Mouse (Mus musculus): ENCODE measurements around the gene Sarnp. TPM values are rescaled to one million over a fixed set of nuclear protein-coding genes. Genes with fewer than 3 reads are reported as not detected.

Gene Sarnp
- 223 and 227 TPM in 2 replicates for polyA plus RNA-seq (2014; fragmentation: Nextera tagmentation; extraction: Ambion mirVana)

- no peak for TF ChIP-seq CTCF (IDR thresholded peaks at IDR 0.05; ENCODE audit: low read depth)
- H3K36me3 ChIP-seq (ENCODE audit: insufficient read depth) = peaks cover 68% of the 10 kb centered on the region
- DNase-seq (no peak), ATAC-seq (ENCODE audit: insufficient read depth) (no peak)
- H3K4me2 ChIP-seq = no peak within 1 kb of the TSS
- no peak within 1 kb of the TSS for H3K9ac ChIP-seq
- 86% methylated on average over 13 of the region's 13 CpGs for WGBS
- H3K9me3 ChIP-seq (ENCODE audit: low read depth, low read length) = no peaks in the 10 kb centered on the region
- H3K27me3 ChIP-seq (ENCODE audit: insufficient read depth, low read length) = no peaks in the 10 kb centered on the region
- no peak within 1 kb of the TSS for H3K27ac ChIP-seq (ENCODE audit: low read depth)
- no peaks in the 10 kb centered on the region for H3K4me1 ChIP-seq (ENCODE audit: insufficient read depth)
- H3K4me3 ChIP-seq (ENCODE audit: low read depth, low read length) = no peak within 1 kb of the TSS
These were observed at the start of gene Sarnp for GRCm38 (mm10) chr10:128817033-128817432. TSS of gene Sarnp (plus strand) at chr10:128817333.

- Histone ChIP-seq H3K4me1 (ENCODE audit: insufficient read depth) (no peaks in the 10 kb centered on the region), H3K9ac (no peak overlapping the region), H3K36me3 (ENCODE audit: insufficient read depth) (0 out of 2 replicates have a peak, but pooled peaks cover 4% of the 10 kb centered on the region), H3K4me3 (ENCODE audit: low read depth, low read length) (no peak overlapping the region), H3K9me3 (ENCODE audit: low read depth, low read length) (no peaks in the 10 kb centered on the region), H3K27me3 (ENCODE audit: insufficient read depth, low read length) (no peaks in the 10 kb centered on the region), H3K27ac (ENCODE audit: low read depth) (no peak overlapping the region), H3K4me2 (no peak overlapping the region)
- 75% methylated on average over 2 of the region's 2 CpGs for WGBS
- ATAC-seq (ENCODE audit: insufficient read depth) (no peak), DNase-seq (peak; percentile 24)
- peak; percentile 40; the same call in 1 of the 2 replicates for TF ChIP-seq CTCF (IDR thresholded peaks at IDR 0.05; ENCODE audit: low read depth)
These were observed 44.2 kb upstream of the Sarnp start for GRCm38 (mm10) chr10:128772895-128773294.

GRCm38 (mm10) chr10:128773685-128774084 lies 43.4 kb upstream of the Sarnp start:
- Histone ChIP-seq H3K27ac (ENCODE audit: low read depth) (no peak overlapping the region), H3K4me2 (no peak overlapping the region), H3K9me3 (ENCODE audit: low read depth, low read length) (no peaks in the 10 kb centered on the region), H3K36me3 (ENCODE audit: insufficient read depth) (no peaks in the 10 kb centered on the region), H3K4me3 (ENCODE audit: low read depth, low read length) (no peak overlapping the region), H3K4me1 (ENCODE audit: insufficient read depth) (peaks cover 3% of the 10 kb centered on the region; the same call in 1 of the 2 replicates), H3K27me3 (ENCODE audit: insufficient read depth, low read length) (no peaks in the 10 kb centered on the region), H3K9ac (no peak overlapping the region)
- DNase-seq = peak; percentile 44
- TF ChIP-seq CTCF (IDR thresholded peaks at IDR 0.05; ENCODE audit: low read depth) = peak; percentile 57
- ATAC-seq (ENCODE audit: insufficient read depth) = no peak
- 25% methylated on average over 5 of the region's 5 CpGs for WGBS

- Histone ChIP-seq H3K27me3 (ENCODE audit: insufficient read depth, low read length) (no peaks in the 10 kb centered on the region), H3K4me1 (ENCODE audit: insufficient read depth) (peaks cover 6% of the 10 kb centered on the region; the same call in 1 of the 2 replicates), H3K4me3 (ENCODE audit: low read depth, low read length) (no peak overlapping the region), H3K9ac (no peak overlapping the region), H3K27ac (ENCODE audit: low read depth) (peak overlapping the region; percentile 78), H3K36me3 (ENCODE audit: insufficient read depth) (no peaks in the 10 kb centered on the region), H3K4me2 (no peak overlapping the region), H3K9me3 (ENCODE audit: low read depth, low read length) (no peaks in the 10 kb centered on the region)
- WGBS = 96% methylated on average over 2 of the region's 2 CpGs
- ATAC-seq (ENCODE audit: insufficient read depth) = no peak
- TF ChIP-seq CTCF (IDR thresholded peaks at IDR 0.05; ENCODE audit: low read depth) = no peak
- DNase-seq = no peak
These were observed 38.7 kb upstream of the Sarnp start for GRCm38 (mm10) chr10:128778441-128778840.

GRCm38 (mm10) chr10:128779011-128779795 lies 37.9 kb upstream of the Sarnp start:
- H3K9ac ChIP-seq = no peak overlapping the region
- no peaks in the 10 kb centered on the region for H3K27me3 ChIP-seq (ENCODE audit: insufficient read depth, low read length)
- DNase-seq = peak; percentile 87
- WGBS = 28% methylated on average over 8 of the region's 8 CpGs
- H3K27ac ChIP-seq (ENCODE audit: low read depth) = peak overlapping the region; percentile 78
- no peaks in the 10 kb centered on the region for H3K9me3 ChIP-seq (ENCODE audit: low read depth, low read length)
- H3K4me2 ChIP-seq = no peak overlapping the region
- H3K4me3 ChIP-seq (ENCODE audit: low read depth, low read length) = no peak overlapping the region
- H3K4me1 ChIP-seq (ENCODE audit: insufficient read depth) = peaks cover 6% of the 10 kb centered on the region; the same call in 1 of the 2 replicates
- no peaks in the 10 kb centered on the region for H3K36me3 ChIP-seq (ENCODE audit: insufficient read depth)
- TF ChIP-seq CTCF (IDR thresholded peaks at IDR 0.05; ENCODE audit: low read depth) = no peak
- peak; percentile 98 for ATAC-seq (ENCODE audit: insufficient read depth)

- H3K36me3 ChIP-seq (ENCODE audit: insufficient read depth) = no peaks in the 10 kb centered on the region
- 84% methylated on average over 1 of the region's 1 CpGs for WGBS
These were observed 36.9 kb upstream of the Sarnp start for GRCm38 (mm10) chr10:128780200-128780599.

GRCm38 (mm10) chr10:128790398-128791124 lies 26.6 kb upstream of the Sarnp start, which contains the start of gene Mmp19:
TSS of gene Mmp19 (plus strand) at chr10:128790910.
- no peak within 1 kb of the TSS for H3K9ac ChIP-seq
- peak within 1 kb of the TSS; percentile 11; the same call in 1 of the 2 replicates for H3K4me3 ChIP-seq (ENCODE audit: low read depth, low read length)
- no peaks in the 10 kb centered on the region for H3K9me3 ChIP-seq (ENCODE audit: low read depth, low read length)
- H3K27me3 ChIP-seq (ENCODE audit: insufficient read depth, low read length) = no peaks in the 10 kb centered on the region
- WGBS = 60% methylated on average over 7 of the region's 7 CpGs
- peak; percentile 31; the same call in 1 of the 2 replicates for ATAC-seq (ENCODE audit: insufficient read depth)
- no peaks in the 10 kb centered on the region for H3K36me3 ChIP-seq (ENCODE audit: insufficient read depth)
- peak; percentile 5 for DNase-seq
- H3K27ac ChIP-seq (ENCODE audit: low read depth) = no peak within 1 kb of the TSS
- H3K4me2 ChIP-seq = peak within 1 kb of the TSS; percentile 35; the same call in 1 of the 2 replicates
- no peaks in the 10 kb centered on the region for H3K4me1 ChIP-seq (ENCODE audit: insufficient read depth)
- no peak for TF ChIP-seq CTCF (IDR thresholded peaks at IDR 0.05; ENCODE audit: low read depth)

More at GRCm38 (mm10) chr10:128780200-128780599, 36.9 kb upstream of the Sarnp start:
- Histone ChIP-seq H3K27me3 (ENCODE audit: insufficient read depth, low read length) (no peaks in the 10 kb centered on the region), H3K4me3 (ENCODE audit: low read depth, low read length) (no peak overlapping the region), H3K9me3 (ENCODE audit: low read depth, low read length) (no peaks in the 10 kb centered on the region), H3K27ac (ENCODE audit: low read depth) (no peak overlapping the region), H3K4me1 (ENCODE audit: insufficient read depth) (peaks cover 6% of the 10 kb centered on the region; the same call in 1 of the 2 replicates), H3K9ac (no peak overlapping the region), H3K4me2 (no peak overlapping the region)
- DNase-seq (no peak), ATAC-seq (ENCODE audit: insufficient read depth) (no peak)
- TF ChIP-seq CTCF (IDR thresholded peaks at IDR 0.05; ENCODE audit: low read depth) = no peak
